Mouse (Mus musculus) adrenal gland, postnatal 10 days (tissue): ENCODE measurements around the gene Fut11. TPM values are rescaled to one million over a fixed set of nuclear protein-coding genes. Genes with fewer than 3 reads are reported as not detected.

Source experiments
- DNase-seq: peaks from one replicate; pipeline ENCODE4 v3.0.0; 2021; ENCODE audit warnings: mixed read lengths
- total RNA-seq, 2 experiments: library from RNA; stranded (reverse); gene quantifications; 2 replicates each; pipeline ENCODE4 v1.2.3; 2021

Fut11 gene
- total RNA-seq, 2 experiments from 2014 or later = 16.3 to 18.6 TPM

DNA sequence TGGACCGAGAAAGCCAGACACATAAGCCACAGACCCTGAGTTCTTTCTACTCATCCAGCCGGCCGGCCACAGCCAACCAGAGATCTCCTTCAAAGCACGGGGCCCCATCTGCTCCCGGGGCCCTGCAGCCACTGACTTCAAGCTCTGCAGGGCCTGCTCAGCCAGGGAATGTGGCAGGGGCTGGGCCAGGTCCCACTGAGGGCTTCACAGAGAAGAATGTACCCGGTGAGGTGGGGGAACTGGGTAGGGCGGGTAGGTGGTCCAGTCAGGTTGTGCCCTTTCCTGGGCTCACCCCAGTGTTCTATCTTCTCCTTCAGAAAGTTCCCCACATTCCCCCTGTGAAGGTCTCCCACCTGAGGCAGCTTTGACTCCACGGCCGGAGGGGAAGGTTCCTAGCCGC is 23.7 kb downstream of the Fut11 start:
- DNase-seq = no peak

DNA sequence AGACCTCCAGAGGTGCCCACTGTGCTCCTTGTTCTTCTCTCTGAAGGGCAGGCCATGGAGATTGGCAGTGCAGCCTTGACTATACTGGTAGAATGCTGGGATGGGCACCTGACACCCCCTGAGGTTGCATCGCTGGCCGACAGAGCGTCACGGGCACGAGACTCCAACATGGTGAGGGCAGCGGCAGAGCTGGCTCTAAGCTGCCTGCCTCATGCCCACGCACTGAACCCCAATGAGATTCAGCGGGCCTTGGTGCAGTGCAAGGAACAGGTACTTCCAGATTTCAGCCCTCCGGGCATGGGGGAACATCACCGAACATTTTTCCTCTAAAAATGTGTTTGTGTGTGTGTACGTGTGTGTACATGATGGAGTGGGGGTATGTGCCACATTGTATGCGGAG is 25.0 kb downstream of the Fut11 start:
- DNase-seq = no peak

DNA sequence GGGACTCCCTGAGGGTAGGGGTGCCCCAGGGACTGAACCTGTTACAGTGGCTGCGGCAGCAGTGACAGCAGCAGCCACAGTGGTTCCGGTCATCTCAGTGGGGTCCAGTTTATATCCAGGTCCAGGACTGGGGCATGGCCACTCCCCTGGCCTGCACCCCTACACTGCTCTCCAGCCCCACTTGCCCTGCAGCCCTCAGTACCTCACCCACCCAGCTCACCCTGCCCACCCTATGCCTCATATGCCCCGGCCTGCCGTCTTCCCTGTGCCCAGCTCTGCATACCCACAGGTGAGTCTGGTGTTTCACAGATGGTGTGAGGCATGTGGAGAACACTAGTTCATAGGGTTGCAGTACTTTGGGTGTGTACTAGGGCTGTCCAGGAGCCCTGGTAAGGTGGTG is 26.6 kb downstream of the Fut11 start:
- no peak for DNase-seq

DNA sequence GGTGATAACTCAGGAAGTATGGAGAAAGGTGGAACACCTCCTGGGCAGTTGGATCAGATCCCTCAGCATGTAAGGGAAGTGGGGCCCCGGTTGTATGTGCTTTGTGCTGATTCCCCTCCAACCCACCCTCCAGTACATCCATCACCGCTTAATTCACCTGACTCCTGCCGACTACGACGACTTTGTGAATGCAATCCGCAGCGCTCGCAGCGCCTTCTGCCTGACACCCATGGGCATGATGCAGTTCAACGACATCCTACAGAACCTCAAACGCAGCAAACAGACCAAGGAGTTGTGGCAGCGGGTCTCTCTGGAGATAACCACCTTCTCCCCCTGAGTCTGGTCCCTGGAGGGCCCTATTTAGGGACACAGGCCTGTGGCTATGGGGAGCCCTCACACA is 28.2 kb downstream of the Fut11 start:
- DNase-seq = no peak

DNA sequence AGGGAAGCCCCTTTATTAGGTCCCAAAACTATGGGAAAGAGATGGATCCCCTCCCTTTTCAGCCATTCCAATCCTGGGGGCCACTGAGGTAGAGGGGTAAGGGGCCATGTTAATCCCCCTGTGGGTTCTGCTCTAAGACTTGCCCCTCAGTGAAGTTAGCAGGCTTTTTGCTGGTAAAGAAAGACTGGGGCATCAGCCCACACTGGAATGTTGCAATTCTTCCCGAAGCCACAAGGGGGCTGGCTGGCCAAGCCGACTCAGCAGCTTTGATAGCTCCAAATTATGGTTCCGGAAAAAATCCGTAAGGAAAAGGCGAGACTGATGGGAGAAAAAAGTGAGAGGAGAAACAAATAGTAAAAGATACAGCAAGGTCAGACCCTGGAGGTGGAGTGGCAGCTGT is 29.3 kb downstream of the Fut11 start:
- peak; percentile 80 for DNase-seq

DNA sequence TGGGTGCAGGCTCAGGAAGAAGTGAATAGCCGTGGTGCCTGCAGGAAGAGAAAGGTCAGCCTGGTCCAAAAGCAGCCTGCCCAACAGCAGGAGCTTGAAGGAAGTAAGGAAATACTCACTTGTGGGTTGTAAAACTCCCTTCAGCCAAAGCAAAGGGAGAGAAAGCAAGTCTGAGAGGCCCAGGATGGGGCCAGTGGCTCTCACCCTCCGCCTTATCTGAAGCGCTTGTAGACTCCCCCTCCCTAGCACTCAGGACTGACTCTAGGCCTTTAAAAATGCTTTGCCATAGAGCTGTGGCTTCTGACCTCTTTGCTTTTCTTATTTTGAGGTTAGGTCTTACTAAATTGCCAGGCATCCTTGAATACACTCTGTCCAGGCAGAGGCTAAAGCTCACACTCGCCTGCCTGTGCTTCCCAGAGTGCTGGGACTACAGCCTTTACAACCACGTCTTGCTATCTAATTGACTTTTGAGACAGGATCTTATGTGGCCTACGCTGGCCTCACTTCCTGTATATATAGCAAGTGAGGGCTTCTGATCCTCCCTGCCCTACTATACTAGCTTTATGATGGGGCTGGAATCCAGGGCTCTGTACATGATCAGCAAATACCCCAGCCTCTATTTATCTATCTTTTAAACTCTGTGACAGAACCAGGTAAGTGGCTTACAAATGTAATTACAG is 31.0 kb downstream of the Fut11 start:
- no peak for DNase-seq

DNA sequence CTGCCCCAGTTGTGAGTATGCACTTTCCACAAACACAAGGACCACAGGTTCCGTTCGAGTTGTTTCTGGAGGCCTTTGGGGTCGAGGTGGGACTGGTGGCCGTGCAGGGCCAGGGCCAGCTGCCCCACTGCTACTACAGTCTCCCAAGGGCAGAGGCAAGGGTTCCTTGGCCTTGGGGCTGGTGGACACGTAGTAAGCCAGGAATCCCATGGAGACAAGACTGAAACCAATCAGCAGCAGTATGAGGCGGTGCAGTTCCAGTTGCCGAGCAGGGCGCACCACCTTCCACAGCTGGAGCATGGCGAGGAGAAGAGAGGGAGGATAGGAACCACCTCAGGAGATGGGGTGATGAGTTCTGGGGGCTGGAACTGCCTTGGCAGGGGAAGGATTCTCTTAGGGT is 35.1 kb downstream of the Fut11 start:
- DNase-seq = no peak

DNA sequence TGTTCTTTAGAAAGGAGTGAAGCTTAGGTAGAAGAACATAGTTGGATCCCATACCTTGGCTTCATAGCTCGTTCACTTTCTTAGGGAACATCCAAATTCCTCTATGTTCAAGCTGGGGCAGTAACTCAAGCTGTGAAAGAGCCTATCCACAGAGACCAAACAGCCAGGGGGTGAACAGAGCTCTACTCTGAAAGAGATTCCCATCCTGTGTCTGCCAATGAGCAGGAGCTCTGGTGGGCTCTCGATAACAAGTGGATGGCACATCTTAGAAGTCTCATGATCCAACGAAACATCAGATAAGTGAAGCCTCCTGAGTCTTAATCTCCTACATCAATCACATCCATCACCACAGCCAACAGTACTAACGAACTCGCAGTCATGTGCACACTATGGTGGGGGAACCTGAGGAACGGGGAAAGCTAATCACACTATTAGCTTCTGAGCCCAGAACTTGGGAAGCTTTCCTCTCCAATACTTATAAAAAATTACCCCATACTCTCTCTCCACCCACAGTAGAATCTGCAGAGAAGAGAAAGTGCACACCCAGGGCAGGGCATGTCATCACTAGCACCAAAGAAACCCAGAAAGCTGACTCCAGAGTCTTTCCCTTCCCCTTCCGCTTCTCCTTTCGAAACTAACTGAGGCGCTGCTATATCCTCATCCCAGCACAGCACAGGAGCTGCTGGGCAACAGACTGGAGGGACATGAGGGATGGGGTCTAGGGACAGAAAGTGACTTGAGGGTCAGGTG is 36.3 kb downstream of the Fut11 start:
- DNase-seq = no peak

DNA sequence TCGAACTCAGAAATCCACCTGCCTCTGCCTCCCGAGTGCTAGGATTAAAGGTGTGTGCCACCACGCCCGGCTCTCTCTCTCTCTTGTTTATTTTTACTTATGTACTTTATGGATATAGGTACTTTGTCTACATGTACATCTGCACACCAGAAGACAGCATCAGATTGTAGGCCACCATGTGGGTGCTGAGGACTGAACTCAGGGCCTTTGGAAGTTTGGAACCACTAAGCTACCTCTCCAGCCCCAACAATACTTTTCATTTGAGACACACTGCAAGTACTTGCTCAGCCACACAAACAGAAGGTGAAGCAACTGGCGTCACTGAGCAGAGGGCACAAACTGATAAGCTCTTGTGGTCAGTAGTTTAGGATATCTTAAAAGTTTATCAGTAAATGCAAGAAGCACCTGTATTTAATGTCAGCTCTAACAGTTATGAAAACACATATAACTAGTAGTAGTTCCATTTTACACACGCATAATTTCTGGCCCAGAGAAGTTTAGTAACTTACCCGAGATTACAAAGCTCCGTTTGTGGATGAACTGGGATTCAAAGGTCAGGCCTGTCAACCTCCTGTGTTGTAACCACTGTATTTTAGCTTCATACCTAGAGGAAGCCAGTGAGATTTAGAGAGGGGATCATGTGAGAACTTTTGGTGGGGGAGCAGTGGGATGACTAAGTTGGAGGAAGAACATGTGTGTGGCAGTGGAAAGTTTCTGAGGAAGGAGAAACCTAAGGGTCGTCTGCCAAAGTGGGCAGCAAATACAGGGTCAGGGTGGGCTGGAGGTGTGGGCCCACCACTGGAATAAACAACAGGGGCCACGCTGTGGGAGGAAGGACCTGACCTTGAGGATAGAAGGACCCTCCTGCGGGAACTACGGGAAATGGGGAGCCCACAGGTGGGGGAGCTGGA is 38.5 kb downstream of the Fut11 start:
- no peak for DNase-seq

DNA sequence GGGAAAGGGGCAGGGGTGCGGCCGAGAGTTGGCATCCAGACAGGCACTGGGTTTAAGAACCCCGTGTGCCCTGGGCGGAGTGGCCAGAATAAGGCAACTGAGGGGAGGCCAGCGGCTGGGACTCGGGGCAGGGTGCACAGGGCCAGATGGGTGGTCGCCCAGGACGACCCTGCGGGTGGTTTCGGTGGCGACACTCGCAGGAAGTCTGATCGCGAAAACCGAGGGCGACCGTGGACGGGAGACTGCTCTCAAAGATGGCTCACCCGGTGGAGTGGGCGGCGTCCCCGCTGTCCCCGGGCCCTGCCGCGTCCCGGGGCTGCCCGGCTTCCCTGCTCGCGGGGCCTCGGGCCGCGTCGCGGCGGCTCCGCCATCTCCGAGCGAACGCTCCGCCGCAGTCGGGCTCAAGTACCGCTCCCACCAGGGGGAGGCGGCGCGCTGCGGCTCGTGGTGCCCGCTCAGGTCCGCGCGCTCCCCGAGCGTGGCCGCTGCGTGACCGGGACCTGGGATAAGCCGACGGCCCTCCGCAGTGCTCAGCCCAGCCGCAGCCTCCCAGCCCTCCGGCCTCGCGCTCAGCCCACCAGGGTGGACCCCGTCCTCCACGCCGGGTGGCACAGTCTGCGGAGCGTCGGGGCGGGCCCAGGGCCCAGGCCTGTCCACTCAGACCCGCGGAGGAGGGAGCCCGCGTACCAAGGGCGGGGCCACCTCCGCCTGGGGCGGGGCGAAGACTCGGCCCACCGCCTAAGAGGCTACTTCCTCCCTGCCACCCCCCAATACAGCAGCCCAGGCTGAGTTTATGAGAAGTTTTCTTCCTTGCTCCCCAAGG is 39.4 kb downstream of the Fut11 start, which contains the start of gene Ndst2:
Gene Ndst2, minus strand, starts transcription at position 611 of the 823 bp plus-strand sequence.
- DNase-seq = peak; percentile 93

DNA sequence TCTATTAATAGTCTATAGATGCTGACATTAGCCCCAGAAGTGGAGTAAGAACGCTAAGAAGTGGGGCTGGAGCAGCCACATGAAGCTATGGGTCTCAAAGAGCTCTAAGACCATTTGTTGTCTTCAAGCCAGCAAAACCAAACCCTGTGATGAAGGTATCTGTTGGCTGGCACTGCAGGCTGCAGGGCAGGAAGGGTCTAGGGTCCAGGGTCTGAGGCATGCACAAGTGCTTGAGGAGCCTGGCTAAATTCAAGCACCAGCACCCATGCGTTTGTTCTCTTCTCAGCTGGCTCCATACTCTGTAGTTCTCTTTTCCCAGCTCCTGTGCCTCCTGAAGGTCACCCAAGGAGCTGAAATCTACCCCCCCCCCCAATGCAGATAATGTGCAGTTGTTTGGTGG is 40.3 kb downstream of the Fut11 start:
- DNase-seq = no peak

DNA sequence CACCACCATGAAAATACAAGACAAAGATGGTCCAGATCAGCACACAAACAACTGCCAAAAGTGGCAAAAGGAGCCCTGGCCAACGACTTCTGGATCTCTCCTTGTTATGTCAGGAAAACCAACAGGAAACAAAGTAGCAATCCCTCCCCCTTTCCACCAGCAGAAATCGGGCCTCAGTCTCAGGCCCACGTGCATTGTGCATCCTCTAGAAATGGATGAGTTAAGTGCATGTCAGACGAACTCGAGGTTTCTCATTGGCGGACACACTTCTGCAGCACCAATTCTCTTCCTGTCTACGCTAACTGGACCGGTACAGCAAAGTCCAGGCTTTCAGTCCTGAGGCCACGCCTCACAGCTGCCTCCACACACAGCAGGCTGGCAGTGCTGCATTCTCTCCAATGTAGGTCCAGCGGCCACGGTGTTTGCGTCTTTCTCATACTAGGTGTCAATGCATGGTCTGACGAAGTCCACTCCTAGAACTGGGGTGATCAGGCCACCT is 41.2 kb downstream of the Fut11 start:
- no peak for DNase-seq

DNA sequence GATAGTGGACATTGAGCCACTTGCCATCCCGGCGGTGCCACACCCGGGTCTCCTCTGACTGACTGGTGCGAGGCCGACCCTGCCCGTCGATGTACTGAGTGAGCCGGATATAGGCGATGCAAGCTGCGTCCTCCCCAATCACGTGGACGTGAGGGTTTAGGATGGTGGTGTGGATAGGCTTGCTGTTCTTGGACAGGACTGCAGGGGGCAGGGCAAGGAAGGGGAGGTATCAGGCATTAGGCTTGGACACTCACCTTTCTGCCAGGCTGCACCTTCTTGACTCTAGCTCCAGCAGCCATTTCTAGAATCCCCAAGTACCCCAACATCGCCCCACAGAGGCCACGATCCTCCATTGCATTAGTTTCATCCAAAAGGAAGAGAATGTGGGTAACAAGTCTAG is 42.5 kb downstream of the Fut11 start:
- DNase-seq = peak; percentile 67

DNA sequence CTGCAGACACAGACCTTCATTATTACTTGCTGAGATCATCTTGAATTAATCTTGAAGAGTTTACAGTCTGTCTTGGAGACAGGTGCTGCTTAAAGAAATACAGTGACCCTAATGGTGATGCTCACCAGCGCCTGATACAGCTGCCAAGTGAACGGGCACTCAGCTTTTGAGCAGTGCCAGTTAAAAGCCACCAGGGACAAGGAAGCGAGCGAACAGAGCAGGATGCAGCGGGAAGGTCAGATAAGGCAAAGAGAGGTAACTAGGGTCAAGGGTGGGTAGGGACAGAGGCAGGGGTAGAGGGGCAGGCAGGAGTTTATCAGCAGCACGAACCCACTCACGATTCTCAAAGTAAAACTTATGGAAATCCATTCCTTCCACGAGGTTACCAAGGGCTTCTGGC is 43.7 kb downstream of the Fut11 start:
- no peak for DNase-seq

DNA sequence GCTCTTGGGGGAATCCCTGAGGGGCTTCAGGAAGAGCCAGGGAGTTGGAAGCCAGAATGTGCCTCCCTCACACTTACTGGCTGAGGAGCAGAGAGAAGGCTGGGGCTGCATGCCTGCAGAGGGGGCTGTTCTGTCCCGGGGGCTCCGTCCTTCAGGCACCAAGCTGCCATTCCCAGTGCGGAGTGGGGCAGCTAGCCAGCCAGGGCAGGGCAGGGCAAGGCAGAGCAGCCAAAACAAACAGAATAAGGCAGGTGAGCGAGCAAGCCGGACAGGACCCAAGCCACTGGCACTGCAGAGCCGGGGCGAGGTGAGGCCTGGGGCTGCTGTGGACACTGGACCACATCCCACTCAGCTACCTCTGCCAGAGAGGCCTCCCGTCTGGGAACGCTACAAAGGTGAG is 46.5 kb downstream of the Fut11 start:
- no peak for DNase-seq

DNA sequence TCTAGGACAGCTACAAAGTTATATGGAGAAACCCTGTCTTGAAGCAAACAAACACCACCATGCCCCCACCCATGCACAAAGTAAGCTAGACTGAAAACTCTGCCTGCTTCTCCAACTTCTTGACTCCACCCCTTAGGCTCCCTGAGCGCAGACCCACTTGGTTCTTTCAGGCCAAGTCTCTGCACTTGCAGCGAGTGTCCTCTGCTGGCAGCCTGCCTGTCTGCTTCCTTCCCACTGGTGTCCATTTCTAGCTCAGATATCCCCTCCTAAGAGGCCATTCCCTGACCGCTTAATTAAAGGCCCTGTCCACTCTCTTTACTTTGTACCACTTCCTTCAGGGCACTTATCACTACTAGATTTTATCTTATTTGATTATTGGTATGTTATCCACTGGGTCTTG is 48.8 kb downstream of the Fut11 start:
- no peak for DNase-seq

DNA sequence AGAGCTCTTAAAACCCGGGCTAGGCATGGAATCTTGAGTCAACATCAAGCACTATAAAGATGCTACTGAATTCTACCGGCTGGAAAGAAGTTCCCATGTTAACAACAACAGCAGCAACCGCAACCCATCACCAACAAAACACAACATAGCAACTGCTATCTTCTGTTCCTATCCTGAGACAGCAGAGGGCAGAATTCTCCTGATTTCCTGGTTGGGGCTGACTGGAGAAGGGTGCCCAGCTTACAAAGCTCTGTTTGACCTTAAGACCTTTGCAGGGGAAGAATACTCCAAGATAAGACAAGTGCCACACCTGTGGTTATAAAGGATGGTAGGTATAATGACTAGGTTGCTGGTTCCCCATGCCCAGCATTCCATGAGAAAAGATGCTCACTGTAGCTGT is 52.2 kb downstream of the Fut11 start:
- no peak for DNase-seq

DNA sequence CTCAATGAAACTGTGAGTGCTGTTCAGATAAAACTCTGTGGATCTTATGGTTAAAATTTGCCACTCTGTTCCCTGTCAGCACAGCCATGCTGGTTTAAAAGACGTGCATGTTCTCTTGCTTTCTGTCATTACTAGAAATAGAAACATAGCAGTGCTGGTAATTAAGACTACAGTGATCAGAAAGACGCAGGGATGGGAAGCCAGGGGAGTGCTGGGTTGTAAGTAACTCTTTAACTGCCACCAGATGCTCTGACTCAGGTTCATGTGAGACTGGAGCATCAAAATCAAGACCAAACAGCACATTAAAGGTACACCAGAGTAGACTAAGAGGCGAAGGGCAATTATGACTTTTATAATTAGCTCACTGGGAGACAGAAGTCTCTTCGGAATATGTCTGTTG is 53.6 kb downstream of the Fut11 start:
- no peak for DNase-seq

DNA sequence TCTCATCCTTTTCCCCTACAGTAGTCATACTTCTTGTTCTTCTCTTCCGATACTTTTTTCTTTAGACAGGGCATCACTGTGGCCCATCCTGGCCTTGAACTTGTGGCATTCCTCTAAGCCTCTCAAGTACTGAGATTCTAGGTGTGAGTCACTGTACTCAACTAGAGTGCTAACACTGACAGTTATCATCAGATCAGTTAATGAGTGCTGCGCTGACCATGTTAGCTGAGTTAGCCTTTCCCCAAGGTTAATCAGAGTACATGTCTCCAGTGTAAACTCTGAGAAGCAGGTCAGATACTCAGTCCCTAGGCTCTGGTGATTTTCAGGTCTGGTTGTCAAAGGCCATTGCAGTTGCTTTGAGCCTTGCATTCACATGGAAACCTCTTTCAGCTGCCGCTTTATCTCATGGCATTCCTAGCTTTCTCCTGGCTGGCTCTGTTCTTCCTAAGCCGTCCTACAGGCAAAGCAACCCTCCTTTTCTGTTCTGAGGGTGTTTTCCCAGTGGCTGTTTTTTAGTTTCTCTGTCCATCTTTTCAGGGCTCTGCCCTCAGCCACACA is 54.8 kb downstream of the Fut11 start:
- no peak for DNase-seq

DNA sequence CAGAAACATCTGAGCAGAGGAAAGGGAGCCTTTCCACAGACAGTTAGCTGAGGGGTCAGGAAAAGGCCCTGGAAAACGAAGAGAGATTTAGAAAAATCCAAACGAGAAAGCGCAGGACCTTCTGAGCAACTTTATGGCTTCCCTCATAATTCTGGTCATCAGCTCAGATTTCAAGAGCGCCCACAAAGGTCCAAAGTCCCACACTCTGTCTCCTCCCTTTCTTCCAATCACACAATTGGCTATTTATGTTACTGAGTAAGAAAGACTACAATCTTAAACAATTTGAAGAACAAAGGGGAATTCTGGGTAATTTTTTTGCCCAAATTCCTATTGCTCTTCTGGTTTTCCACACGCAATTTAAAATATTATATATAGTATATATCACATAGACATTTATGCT is 55.7 kb downstream of the Fut11 start:
- no peak for DNase-seq
